Mouse (Mus musculus) heart, postnatal 0 days (tissue): ENCODE measurements around the gene Mss51.

ENCODE experiments used
- CTCF ChIP-seq: IDR thresholded peaks from 2 replicates; pipeline ENCODE4 v1.5.1; 2016; ENCODE audit warnings: antibody characterized with exemption, control low read depth, low read depth
- EP300 ChIP-seq: IDR thresholded peaks from 2 replicates; pipeline ENCODE4 v1.6.1; 2016; ENCODE audit warnings: antibody characterized with exemption, low read depth

DNA sequence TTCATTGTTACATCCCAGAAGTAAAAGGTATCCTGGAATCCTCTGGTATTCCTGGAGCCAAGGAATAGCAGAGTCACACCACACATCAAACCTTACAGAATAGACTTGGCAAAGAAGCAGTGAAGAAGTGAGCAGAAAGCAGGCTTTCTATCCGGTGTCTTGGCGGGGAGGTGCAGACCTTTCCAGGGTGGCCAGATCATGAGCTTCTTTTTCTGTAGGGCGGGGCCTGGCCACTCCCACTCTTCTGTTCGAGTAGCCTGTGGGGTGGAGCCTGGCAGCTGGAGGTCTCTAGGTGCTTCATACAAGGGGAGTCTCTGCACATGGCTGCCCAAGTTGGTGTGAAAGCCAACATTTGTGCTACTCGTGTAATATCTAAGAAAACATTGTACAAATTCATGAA, 15.5 kb downstream of the Mss51 start:
- TF ChIP-seq CTCF (no peak), EP300 (no peak)
